Mouse (Mus musculus): ENCODE data around the gene Kdm6a. TPM values are rescaled to one million over a fixed set of nuclear protein-coding genes. Genes with fewer than 3 reads are reported as not detected.

Kdm6a gene
- total RNA-seq (2014; fragmentation: Nextera tagmentation) = 34.2 and 43.7 TPM in 2 replicates
- 42.2 and 50.8 TPM in 2 replicates for total RNA-seq (2017)

DNA sequence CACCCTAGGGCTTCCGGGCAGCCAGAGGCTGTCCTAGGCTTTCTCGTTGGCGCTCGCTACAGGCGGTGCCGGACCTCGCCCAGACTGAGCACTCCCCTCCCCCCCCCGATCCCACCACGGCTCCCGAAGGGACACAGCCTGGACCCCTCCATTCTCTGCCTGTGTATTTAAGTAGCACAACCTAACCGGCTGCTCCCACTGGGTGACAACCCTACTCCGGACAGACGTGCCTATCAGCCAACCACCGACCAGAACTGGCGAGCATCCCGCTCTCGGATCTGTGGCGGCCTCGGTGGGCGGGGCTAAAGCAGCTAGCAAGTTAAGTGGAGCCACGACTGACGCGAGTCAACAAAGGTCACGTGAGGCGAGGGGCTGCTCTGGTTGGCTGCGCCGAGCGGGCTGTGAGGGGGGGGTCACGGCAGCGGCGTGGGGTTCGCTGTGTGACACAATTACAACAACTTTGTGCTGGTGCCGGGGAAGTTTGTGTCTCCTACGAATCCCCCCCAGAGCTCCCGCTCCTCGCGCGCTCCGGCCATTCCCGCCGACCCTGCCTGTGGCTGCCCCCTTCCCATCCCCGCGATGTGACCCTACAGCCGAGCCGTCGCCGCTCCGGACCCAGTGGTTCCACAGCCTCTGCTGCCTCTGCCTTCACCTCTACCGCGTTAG is at the start of gene Kdm6a:
Kdm6a (plus strand) TSS at position 384 of the 666 bp plus-strand sequence.
- ATAC-seq (replicated peaks; ENCODE audit: low FRiP score, low TSS enrichment, poor library complexity, severe bottlenecking) = peak; percentile 89

DNA sequence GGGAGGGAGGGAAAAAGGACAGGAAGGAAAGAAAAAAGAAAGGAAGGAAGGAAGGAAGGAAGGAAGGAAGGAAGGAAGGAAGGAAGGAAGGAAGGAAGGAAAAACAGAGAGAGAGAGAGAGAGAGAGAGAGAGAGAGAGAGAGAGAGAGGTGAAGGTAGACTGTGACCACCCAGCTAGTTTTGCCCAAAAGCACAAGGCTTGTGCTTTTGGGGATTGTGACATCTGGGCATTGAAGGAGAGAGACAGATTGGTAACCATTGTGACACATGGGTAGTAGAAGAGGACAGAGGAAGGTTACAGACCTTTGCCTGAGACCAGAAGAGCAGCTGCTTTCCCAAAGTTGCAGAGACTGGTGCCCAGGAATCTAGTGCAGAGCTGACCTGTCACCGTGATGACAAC is 16.8 kb upstream of the Kdm6a start, which contains the start of gene Dusp21:
Dusp21 (plus strand) TSS at position 301 of the 400 bp plus-strand sequence.
- no peak for ATAC-seq (replicated peaks; ENCODE audit: low FRiP score, low TSS enrichment, poor library complexity, severe bottlenecking)

DNA sequence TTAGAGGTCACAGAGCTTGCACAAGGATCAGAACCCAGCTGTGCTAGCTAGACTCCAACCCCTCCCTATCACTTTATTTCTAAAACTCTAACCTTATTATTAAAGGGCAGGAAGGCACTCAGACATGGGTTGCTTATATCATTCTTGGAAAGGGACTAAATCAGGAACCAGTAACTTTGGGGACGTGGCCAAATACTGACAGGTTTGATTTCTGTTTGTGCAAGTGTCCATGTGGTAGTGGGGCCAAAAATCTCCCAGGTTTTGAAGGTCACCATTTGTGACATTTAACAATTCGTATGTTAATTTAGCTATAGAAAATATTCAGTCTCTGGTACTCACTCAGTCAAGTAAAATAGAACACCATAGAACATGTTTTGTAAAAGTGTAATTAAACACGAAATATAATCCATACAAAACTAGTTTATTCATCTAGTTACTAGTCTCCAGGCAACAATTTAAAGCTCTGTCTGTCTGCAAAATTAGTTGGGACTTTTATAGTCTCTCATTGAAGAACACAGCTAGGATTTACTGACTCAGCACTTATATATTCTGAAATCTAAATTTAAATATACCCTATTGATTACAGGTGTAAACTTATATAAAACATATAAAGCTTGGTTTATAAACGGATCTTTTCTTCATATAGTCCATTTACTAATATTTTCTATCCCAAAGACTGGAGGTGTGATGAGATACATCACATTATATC is 1.5 kb upstream of the Kdm6a start:
- ATAC-seq (replicated peaks; ENCODE audit: low FRiP score, low TSS enrichment, poor library complexity, severe bottlenecking) = no peak

DNA sequence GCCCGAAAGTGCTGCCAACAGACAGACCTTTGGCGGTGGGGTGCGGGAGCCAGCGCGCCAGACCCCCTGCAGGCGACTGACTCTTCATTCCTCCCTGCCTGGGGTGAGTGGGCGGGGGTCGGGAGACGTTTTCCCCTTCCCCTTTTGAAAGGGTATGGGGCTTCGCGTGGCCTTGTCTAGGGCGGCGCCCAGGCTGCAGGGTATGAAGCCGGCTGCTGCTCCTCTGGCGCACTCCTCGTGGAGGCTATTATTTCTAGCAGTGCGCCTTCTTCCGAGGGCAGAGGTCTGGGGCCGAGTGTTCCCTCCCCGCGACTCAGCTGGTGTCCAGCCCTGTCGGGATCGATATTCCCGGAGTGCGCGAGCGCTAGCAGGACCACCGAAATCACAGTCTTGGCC is 581 bp upstream of the Kdm6a start:
- ATAC-seq (replicated peaks; ENCODE audit: low FRiP score, low TSS enrichment, poor library complexity, severe bottlenecking) = peak; percentile 22

DNA sequence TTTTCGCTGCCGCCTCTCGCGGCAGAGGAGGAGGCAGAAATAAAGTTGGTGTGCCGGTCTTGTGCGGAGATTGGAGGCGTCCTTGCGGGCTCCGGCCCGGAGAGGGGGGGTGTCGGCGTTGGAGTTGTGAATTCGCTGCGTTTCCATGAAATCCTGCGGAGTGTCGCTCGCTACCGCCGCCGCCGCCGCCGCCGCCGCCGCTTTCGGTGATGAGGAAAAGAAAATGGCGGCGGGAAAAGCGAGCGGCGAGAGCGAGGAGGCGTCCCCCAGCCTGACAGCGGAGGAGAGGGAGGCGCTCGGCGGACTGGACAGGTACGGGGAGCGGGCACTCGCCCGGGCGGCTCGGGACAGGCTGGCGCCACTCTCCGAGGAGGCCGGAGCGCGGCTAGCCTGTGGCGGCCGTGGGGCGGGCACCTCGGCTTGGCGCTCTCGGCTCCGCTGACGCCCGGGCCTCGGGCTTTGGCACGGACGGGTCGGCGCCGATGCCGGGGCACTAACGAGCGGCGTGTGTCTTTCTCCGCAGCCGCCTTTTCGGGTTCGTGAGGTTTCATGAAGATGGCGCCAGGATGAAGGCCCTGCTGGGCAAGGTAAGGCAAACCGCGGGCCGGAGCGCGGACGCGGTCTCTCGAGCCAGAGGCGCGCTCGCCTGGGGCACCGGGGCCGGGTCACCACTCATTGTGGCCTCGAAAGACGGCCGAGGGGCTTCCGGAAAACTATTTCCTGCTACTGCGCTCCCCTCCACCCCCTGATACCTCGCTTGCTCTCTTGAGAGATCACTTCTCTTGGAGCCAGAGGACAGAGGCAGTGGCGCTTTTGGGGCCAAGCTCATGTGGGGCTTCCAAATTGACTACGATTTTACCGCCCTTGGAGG is 721 bp downstream of the Kdm6a start:
- no peak for ATAC-seq (replicated peaks; ENCODE audit: low FRiP score, low TSS enrichment, poor library complexity, severe bottlenecking)

DNA sequence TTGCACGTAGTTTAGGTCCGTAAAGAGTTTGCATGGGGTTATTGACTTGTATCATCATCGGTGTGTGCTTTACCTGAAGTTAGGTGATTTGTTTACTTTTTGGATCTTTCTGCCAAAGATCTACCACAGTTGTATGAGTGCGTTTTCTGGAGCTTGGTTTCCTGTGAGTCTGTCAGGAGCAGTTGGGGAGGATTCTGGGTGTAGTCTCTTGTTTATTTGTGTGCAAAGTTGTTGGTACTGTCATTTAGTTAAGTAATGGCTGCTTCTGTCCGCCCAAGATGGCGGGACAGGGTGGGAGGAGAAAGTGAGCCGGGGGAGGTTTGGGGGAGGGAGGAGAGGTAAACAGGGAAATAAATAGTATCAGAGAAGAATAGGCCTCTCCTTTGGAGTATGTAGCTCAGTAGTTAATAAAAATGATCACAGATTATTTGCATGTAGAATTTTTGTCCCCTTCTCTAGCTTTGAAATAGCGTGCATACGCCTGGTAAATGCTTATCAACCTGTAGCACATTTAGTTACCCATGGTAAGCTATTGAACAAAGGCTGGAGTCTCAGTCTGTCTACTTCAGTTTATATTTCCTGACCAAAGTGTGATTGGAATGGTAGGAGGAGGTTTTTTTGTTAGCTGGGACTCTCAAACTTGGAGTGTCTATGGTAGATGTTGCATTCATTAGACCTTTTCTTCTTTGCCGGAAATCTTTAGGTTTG is 1.7 kb downstream of the Kdm6a start:
- peak; percentile 45 for ATAC-seq (replicated peaks; ENCODE audit: low FRiP score, low TSS enrichment, poor library complexity, severe bottlenecking)

DNA sequence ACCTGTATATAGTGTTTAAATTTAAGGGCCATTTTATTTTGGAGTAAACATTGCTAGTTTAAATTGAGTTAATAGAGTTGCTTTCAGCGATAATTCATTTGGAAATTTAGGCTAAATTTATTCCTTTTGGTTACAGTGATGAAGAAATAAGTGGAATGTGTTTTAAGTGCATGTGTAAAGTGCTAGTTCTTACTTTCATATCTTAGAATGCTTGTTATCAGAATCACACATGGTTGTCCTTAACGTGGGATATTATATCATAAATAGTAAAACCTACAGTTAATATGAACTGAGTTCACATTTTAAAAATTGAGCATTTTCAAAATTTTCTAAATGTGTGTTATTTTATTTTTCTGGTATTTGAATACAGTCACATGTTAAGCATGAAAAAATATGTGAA is 2.7 kb downstream of the Kdm6a start:
- ATAC-seq (replicated peaks; ENCODE audit: low FRiP score, low TSS enrichment, poor library complexity, severe bottlenecking) = no peak

DNA sequence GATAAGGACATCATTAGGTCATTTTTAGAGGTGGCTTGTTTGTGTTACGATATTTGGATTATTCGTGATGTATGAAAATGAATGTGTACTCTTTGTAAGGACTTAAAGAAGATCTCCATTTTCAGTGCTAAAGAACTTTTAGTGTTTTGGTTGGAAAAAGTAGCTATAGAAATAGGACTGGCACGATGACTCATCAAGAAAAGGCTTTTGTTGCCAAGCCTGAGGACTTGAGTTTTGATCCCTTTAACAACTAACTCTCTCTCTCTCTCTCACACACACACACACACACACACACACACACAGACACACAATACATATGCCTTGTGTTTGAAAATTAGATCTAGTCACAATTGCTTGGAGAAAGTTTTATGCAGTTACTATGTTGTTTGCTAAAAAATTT is 4.6 kb downstream of the Kdm6a start:
- no peak for ATAC-seq (replicated peaks; ENCODE audit: low FRiP score, low TSS enrichment, poor library complexity, severe bottlenecking)

DNA sequence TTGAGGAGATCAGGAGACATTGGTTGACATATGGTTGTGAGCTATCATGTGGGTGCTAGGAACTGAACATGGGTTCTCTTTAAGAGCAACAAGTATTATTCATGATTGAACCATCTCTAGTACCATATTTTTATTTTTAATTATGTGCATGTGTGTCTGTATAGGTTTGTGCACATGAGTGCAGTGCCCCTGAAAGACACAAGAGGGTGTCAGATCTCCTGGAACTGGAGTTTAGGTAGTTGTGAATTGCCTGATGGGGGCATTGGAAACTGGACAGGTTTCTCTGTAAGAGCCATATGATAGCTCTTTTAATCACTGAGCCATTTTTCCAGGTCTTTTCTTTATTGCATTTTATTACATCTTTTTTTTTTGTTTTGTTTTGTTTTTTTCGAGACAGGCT is 6.6 kb downstream of the Kdm6a start:
- ATAC-seq (replicated peaks; ENCODE audit: low FRiP score, low TSS enrichment, poor library complexity, severe bottlenecking) = 0 out of 2 replicates have a peak, but pooled peaks have one; percentile 53

DNA sequence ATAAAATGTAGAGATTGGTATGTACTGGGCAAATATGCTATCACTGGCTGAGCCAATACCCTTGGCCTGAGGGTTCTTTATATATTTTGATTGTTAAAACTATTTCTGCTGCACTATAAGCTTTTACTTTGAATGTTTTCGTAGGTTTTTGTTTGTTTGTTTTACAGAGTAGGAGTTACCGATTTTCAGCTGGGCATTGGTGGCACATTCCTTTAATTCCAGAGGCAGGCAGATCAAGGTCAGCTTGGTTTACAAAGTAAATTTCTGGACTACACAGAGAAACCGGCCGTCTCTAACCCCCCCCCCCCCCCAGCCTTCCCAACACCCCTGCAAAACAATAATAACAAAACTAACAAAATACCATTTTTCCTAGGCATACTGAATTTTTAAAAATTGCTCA is 12.5 kb downstream of the Kdm6a start:
- no peak for ATAC-seq (replicated peaks; ENCODE audit: low FRiP score, low TSS enrichment, poor library complexity, severe bottlenecking)

DNA sequence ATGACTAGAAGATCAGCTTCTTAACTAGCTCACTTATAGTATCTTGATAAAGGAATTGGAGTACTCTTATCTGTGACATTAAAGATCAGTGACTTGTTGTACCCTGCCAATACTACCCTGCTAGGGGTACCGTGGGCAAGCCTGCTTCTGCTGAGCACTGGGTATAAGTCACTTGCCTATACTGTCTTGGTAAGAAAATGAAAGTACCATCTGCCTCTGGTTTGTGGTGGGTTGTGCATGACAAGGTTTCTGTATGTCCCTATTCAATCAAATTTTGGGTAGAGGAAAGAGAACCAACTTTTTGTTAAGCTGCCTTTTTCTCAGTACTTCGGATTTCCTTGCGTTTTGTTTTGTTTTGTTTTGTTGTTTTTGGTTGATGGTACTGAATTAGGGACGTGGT is 15.4 kb downstream of the Kdm6a start:
- no peak for ATAC-seq (replicated peaks; ENCODE audit: low FRiP score, low TSS enrichment, poor library complexity, severe bottlenecking)

DNA sequence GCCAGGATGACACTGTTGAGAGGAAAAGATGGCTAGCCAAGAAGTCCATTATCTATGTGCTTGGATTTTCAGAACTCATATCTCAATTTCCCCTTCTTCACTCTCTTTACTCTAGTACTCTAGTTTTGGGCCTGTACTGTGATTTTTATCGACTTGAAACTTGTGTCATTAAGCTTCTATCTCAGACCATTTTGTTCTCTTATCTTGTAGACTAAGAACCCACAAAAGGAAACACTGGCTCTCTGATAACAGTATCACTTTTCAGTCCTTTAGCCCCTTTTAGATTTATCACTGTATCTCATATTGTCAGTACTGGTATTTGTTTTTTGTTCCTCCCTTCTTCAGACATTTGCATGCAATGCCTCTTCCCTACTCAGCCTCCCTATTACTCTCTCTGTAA is 17.1 kb downstream of the Kdm6a start:
- ATAC-seq (replicated peaks; ENCODE audit: low FRiP score, low TSS enrichment, poor library complexity, severe bottlenecking) = peak; percentile 70

DNA sequence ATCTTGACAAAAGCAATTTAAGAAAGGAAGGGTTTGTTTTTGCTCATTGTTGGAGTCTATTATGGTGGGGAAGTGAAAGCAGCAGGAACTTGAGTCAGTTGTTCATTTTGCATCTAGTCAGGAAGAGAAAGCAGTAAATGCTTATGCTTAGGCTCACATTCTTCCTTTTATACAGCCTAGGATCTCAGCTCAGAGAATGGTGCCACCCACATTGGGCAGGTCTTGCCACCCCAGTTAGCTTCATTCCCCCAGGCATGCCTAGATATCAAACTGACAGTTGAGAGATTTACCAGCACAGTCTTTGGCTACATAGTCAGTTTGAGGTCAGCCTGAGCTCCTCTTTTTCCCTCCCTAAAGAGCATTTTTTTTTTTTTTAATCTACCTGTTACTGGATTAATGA is 24.8 kb downstream of the Kdm6a start:
- peak; percentile 91 for ATAC-seq (replicated peaks; ENCODE audit: low FRiP score, low TSS enrichment, poor library complexity, severe bottlenecking)

DNA sequence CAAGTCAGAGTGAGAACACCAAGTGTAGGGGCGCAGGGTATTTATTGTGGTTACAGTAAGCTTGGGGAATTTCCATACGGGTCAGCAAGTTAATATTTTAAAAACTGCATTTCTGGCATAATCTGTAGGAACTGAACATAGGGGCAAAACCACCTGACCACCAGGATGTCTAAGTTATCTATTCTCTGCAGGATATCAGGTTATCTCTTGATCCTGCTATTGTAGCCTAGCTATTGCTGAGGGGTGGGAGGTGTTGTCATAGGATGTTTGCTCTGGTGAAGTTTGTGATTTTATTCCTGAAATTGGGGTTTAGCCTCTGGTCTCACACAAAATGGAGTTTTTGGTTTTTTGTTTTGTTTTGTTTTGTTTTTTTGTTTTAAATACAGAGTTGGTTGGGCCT is 25.9 kb downstream of the Kdm6a start:
- ATAC-seq (replicated peaks; ENCODE audit: low FRiP score, low TSS enrichment, poor library complexity, severe bottlenecking) = no peak

DNA sequence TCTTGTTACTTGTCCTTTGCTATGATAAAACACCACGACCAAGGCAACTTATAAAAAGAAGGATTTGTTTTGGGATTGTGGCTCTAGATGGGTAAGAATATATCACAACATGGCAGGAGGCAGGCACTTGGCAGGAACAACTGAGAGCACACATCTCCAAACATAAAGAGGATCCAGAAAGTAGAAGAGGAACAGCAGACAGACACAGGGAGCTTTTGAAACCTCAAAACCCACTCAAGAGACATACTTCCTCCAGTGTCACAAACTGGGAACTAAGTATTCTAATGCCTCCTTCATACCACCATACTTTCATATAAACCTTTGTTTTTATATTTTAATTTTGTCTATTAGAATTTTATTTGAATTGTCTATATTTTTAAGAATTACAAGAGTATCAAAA is 77.2 kb downstream of the Kdm6a start:
- no peak for ATAC-seq (replicated peaks; ENCODE audit: low FRiP score, low TSS enrichment, poor library complexity, severe bottlenecking)

DNA sequence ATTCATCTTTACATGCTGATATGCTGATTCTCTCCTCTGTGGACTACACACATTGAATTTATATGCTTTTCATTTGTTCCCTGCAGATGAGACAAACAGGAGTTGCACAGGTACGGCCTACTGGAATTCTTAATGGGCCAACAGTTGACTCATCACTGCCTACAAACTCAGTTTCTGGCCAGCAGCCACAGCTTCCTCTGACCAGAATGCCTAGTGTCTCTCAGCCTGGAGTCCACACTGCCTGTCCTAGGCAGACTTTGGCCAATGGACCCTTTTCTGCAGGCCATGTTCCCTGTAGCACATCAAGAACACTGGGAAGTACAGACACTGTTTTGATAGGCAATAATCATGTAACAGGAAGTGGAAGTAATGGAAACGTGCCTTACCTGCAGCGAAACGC is 88.2 kb downstream of the Kdm6a start:
- ATAC-seq (replicated peaks; ENCODE audit: low FRiP score, low TSS enrichment, poor library complexity, severe bottlenecking) = no peak

DNA sequence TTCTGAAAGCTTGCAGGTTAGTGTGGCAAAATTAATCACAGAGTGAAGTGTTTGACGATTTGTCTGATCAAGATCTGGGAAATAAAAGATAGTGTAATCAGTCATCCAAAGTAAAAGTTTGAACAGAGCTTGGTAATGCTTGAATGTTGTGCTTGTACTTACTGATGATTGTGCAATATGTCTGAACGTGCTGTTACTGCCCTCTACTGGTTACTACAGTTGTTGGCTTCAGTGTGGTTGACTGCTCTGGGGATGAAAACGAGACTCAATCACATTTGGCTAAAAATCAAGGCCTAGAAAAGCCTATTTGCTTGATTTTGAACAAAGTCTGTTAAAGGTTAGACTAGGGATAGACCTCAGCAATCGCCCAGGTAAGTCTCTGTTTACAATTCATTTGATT is 92.4 kb downstream of the Kdm6a start:
- ATAC-seq (replicated peaks; ENCODE audit: low FRiP score, low TSS enrichment, poor library complexity, severe bottlenecking) = peak; percentile 90

DNA sequence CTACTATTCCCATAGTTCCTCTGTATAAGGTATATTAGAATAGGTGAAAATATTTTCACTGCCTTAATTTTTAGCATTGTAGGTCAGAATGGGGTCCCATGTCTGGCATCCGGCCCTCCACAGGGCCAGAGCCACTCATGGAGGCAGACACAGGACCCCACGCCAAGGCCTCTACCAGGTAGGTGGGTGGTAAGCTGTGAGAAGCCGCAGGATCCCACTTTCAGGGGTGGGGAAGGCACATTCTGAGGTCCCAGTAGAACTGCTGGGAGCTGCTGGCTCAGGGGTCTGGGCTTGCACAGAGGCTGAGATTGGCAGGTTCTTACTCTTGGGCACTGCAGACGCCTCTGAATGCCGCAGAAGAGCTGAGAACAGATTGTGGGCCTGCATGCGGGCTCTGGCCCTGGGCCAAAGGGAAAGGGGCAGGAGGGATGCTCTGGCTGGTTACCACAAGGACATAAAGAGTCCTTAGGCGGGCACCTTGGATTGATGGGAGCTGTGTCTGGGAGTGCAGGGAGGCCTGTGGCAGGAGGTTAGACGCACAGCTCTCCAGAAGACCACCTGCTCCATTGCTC is 95.9 kb downstream of the Kdm6a start:
- no peak for ATAC-seq (replicated peaks; ENCODE audit: low FRiP score, low TSS enrichment, poor library complexity, severe bottlenecking)

DNA sequence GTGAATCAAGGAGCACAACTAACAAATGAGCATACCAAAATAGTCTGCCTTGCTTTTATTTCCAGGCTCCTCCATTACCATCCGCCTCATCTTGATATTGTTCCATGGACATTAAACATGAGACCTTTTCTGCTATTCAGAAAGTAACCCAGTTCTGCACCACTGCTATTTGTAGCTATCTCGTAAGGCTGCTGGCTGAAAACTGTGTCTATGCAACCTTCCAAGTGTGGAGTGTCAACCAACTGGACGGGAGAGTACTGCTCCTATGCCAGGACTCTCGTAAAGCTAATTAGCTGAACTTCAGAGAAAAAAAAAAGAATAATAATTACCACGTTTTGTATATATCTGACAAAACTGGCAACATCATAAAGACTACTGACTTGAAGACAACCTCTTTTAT is 116.2 kb downstream of the Kdm6a start:
- ATAC-seq (replicated peaks; ENCODE audit: low FRiP score, low TSS enrichment, poor library complexity, severe bottlenecking) = no peak

All from megakaryocyte-erythroid progenitor cell, adult 5-6 weeks (primary cell).